Mouse (Mus musculus) midbrain, embryonic 16.5 days (tissue): ENCODE data around the gene Smndc1. TPM values are rescaled to one million over a fixed set of nuclear protein-coding genes. Genes with fewer than 3 reads are reported as not detected.

ENCODE experiments used
- ATAC-seq: fragments of 200-750 bp; cut with Nextera tagmentation; 2 replicates; pipeline ENCODE4 v1.8.0; 2017; ENCODE audit warnings: moderate TSS enrichment
- H3K27ac ChIP-seq: fragments of 300-500 bp; sonication (generic); 2 replicates; pipeline ENCODE4 v1.5.1; 2014; ENCODE audit warnings: mild to moderate bottlenecking, low read length, mixed read lengths
- H3K27me3 ChIP-seq: fragments of 300-500 bp; sonication (generic); 2 replicates; pipeline ENCODE4 v1.6.1; 2014; ENCODE audit warnings: low read depth, low read length, mixed read lengths; ENCODE audit not compliant: control insufficient read depth, insufficient read depth
- H3K36me3 ChIP-seq: fragments of 300-500 bp; sonication (generic); 2 replicates; pipeline ENCODE4 v1.6.1; 2014; ENCODE audit warnings: mild to moderate bottlenecking, low read length, moderate library complexity, mixed read lengths; ENCODE audit not compliant: control insufficient read depth, insufficient read depth
- H3K4me1 ChIP-seq: fragments of 300-500 bp; sonication (generic); 2 replicates; pipeline ENCODE4 v1.6.1; 2014; ENCODE audit warnings: mild to moderate bottlenecking, low read length, mixed read lengths; ENCODE audit not compliant: control insufficient read depth, insufficient read depth
- H3K4me2 ChIP-seq: fragments of 300-500 bp; sonication (generic); 2 replicates; pipeline ENCODE4 v1.6.1; 2014; ENCODE audit warnings: mild to moderate bottlenecking, low read length, mixed read lengths
- H3K4me3 ChIP-seq: fragments of 300-500 bp; sonication (generic); 2 replicates; pipeline ENCODE4 v1.5.1; 2014; ENCODE audit warnings: low read depth, mild to moderate bottlenecking, low read length, moderate library complexity, mixed read lengths
- H3K9ac ChIP-seq: fragments of 300-500 bp; sonication (generic); 2 replicates; pipeline ENCODE4 v1.6.1; 2014; ENCODE audit warnings: low read depth, low read length, mixed read lengths
- H3K9me3 ChIP-seq: fragments of 300-500 bp; sonication (generic); replicated peaks from 2 replicates; pipeline ENCODE4 v1.6.1; 2014; ENCODE audit warnings: mild to moderate bottlenecking, low read length, mixed read lengths; ENCODE audit not compliant: control insufficient read depth, poor library complexity, severe bottlenecking
- WGBS: fragments of 180-500 bp; shearing (Covaris S2); extraction: QIAGEN DNeasy Blood & Tissue Kit; methylation state at CpG from one replicate; pipeline ENCODE4 v1.1.7; 2014; 5-methylcytosine and 5-hydroxymethylcytosine counted together
- polyA plus RNA-seq: library from polyadenylated mRNA; unstranded; fragments of >200 nt; fragmentation: Nextera tagmentation; extraction: Ambion mirVana; gene quantifications from 2 replicates; pipeline ENCODE4 v1.2.1, GENCODE M21; 2015

Gene Smndc1
- polyA plus RNA-seq, 1 experiment from 2014 or later = 31.2 TPM

GRCm38 (mm10) chr19:53394552-53394951 is 4.2 kb upstream of the Smndc1 start:
- no peak for ATAC-seq
- no peaks in the 10 kb centered on the region for H3K36me3 ChIP-seq
- H3K4me1 ChIP-seq = peaks cover 10% of the 10 kb centered on the region
- no peaks in the 10 kb centered on the region for H3K9me3 ChIP-seq
- no peak overlapping the region for H3K27ac ChIP-seq
- 0 out of 2 replicates have a peak overlapping the region, but pooled peaks have one; percentile 23 for H3K4me2 ChIP-seq
- WGBS = 19% methylated on average over 7 of the region's 7 CpGs
- H3K9ac ChIP-seq = no peak overlapping the region
- no peak overlapping the region for H3K4me3 ChIP-seq
- H3K27me3 ChIP-seq = no peaks in the 10 kb centered on the region

GRCm38 (mm10) chr19:53393646-53394045 is 3.3 kb upstream of the Smndc1 start:
- H3K9ac ChIP-seq = no peak overlapping the region
- no peak overlapping the region for H3K4me2 ChIP-seq
- no peak overlapping the region for H3K4me3 ChIP-seq
- no peak for ATAC-seq
- no peaks in the 10 kb centered on the region for H3K9me3 ChIP-seq
- H3K4me1 ChIP-seq = peaks cover 15% of the 10 kb centered on the region
- H3K27ac ChIP-seq = no peak overlapping the region
- H3K27me3 ChIP-seq = no peaks in the 10 kb centered on the region
- H3K36me3 ChIP-seq = no peaks in the 10 kb centered on the region

GRCm38 (mm10) chr19:53392781-53393343 is 2.5 kb upstream of the Smndc1 start:
- Histone ChIP-seq H3K27ac (no peak overlapping the region), H3K4me3 (no peak overlapping the region), H3K9ac (no peak overlapping the region), H3K27me3 (no peaks in the 10 kb centered on the region), H3K4me2 (no peak overlapping the region), H3K36me3 (peaks cover 1% of the 10 kb centered on the region; the same call in 1 of the 2 replicates), H3K4me1 (peaks cover 16% of the 10 kb centered on the region), H3K9me3 (no peaks in the 10 kb centered on the region)
- ATAC-seq = no peak
- 46% methylated on average over 8 of the region's 8 CpGs for WGBS

GRCm38 (mm10) chr19:53391787-53392186 is 1.4 kb upstream of the Smndc1 start:
- 89% methylated on average over 5 of the region's 5 CpGs for WGBS
- no peak for ATAC-seq
- Histone ChIP-seq H3K4me1 (peaks cover 17% of the 10 kb centered on the region), H3K9ac (no peak overlapping the region), H3K27ac (no peak overlapping the region), H3K36me3 (peaks cover 9% of the 10 kb centered on the region; the same call in 1 of the 2 replicates), H3K4me2 (peak overlapping the region; percentile 85), H3K9me3 (no peaks in the 10 kb centered on the region), H3K4me3 (peak overlapping the region; percentile 99; the same call in 1 of the 2 replicates), H3K27me3 (no peaks in the 10 kb centered on the region)

- no peak overlapping the region; the same call in 1 of the 2 replicates for H3K27ac ChIP-seq
These were observed 1.0 kb upstream of the Smndc1 start for GRCm38 (mm10) chr19:53391386-53391785.

DNA sequence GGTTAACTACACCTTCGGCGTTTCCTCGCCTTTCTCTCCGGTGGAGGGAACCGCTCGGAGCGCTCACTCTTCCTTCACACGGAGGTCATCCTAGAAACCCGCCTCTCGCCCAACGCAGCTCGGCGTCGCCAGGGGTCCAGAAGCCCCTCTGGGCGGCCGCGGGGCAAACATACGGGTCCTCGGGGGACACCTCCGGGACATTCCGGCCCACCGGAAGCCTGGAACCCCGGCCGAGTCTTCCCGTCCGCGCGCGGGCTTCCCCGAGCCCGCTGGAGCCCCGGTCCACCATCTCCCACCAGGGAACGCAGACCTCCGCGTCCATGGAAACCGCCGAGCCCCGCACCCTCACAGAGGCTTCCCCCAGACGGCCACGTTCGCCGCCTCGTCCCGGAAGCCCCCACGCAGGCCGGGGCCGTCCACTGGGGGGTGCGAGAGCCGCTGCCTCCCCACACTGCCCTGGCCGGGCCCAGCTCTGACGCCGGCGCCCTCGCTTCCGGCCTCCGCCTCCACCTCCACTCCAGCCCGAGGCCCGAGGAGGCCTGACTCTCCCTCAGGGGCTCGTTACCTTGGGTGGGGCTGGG is 437 bp downstream of the Smndc1 start:
- H3K27me3 ChIP-seq = no peaks in the 10 kb centered on the region
- no peaks in the 10 kb centered on the region for H3K9me3 ChIP-seq
- H3K4me3 ChIP-seq = peak overlapping the region; percentile 99
- peaks cover 11% of the 10 kb centered on the region for H3K36me3 ChIP-seq
- peaks cover 17% of the 10 kb centered on the region for H3K4me1 ChIP-seq
- WGBS = under 1% methylated on average over 56 of the region's 59 CpGs
- H3K4me2 ChIP-seq = peak overlapping the region; percentile 82
- ATAC-seq = peak; percentile 92
- H3K27ac ChIP-seq = peak overlapping the region; percentile 97
- H3K9ac ChIP-seq = peak overlapping the region; percentile 99

More at GRCm38 (mm10) chr19:53391386-53391785, 1.0 kb upstream of the Smndc1 start:
- peaks cover 10% of the 10 kb centered on the region for H3K36me3 ChIP-seq
- no peaks in the 10 kb centered on the region for H3K9me3 ChIP-seq
- no peaks in the 10 kb centered on the region for H3K27me3 ChIP-seq
- H3K4me3 ChIP-seq = peak overlapping the region; percentile 99
- 42% methylated on average over 8 of the region's 8 CpGs for WGBS
- ATAC-seq = no peak
- peaks cover 17% of the 10 kb centered on the region for H3K4me1 ChIP-seq
- H3K4me2 ChIP-seq = peak overlapping the region; percentile 85
- H3K9ac ChIP-seq = peak overlapping the region; percentile 73

DNA sequence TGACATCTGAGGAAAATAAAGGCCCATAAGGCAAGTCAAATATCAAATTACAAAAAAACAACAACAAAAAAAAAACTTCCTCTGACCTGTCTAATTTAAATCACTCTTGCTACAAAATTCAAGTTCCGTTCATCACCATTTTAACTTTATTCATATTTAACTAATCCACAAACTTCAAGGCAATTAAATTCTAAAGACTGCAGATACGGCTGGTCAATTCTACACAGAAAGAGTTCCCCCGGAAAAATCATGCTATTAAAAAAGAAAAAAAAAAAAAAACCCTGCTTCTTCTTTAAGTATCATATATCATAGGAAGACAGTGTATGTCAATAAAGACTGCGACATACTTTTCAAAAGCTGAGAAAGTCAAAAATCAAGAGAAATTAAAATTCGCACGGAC is 961 bp downstream of the Smndc1 start:
- WGBS = 25% methylated on average over 6 of the region's 6 CpGs
- Histone ChIP-seq H3K36me3 (peaks cover 11% of the 10 kb centered on the region), H3K4me2 (peak overlapping the region; percentile 82), H3K4me1 (peaks cover 17% of the 10 kb centered on the region), H3K4me3 (peak overlapping the region; percentile 99), H3K9ac (peak overlapping the region; percentile 99), H3K9me3 (no peaks in the 10 kb centered on the region), H3K27me3 (no peaks in the 10 kb centered on the region), H3K27ac (peak overlapping the region; percentile 97; the same call in 1 of the 2 replicates)
- ATAC-seq = no peak

DNA sequence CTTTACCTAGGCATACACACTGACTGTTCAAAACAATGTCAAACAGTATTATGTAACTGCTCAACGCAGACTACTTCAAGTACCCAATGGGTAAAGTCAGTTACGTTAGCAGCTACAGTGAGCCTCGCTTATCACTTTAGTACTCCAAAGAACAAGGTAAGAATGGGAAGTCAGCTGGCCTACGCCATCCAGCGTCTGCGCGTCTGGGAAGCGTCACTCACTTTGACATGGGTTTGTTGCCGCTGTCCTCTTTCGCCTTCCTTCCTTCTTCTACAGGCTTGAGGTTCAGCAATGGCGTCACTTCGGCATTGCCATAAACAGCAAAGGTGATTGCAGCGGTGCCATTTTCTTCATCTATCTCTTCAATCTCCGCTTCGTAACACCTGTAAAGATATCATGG is 7.0 kb downstream of the Smndc1 start:
- WGBS = 96% methylated on average over 15 of the region's 15 CpGs
- Histone ChIP-seq H3K4me2 (no peak overlapping the region), H3K4me1 (0 out of 2 replicates have a peak, but pooled peaks cover 2% of the 10 kb centered on the region), H3K9me3 (no peaks in the 10 kb centered on the region), H3K9ac (no peak overlapping the region), H3K4me3 (no peak overlapping the region), H3K27me3 (no peaks in the 10 kb centered on the region), H3K36me3 (peaks cover 36% of the 10 kb centered on the region), H3K27ac (no peak overlapping the region)
- ATAC-seq = no peak

DNA sequence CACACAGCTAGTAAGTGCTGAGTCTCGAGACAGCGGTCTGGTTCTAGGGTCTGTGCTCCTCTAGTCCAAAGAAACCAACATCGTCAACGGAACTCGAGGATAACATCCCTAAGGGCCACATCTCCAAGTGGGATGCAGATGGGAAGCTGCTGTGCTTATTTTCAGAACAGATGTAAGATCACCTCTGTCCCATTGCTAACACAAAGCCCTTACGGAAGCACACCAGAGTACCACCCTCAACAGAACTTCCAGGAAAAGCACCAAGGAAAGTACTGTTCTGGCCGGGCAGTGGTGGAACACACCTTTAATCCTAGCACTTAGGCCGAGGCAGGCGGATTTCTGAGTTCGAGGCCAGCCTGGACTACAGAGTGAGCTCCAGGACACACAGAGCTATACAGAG is 12.0 kb downstream of the Smndc1 start:
- ATAC-seq = no peak
- WGBS = 93% methylated on average over 10 of the region's 10 CpGs
- H3K9ac ChIP-seq = no peak overlapping the region
- H3K27ac ChIP-seq = no peak overlapping the region
- no peak overlapping the region for H3K4me3 ChIP-seq
- no peak overlapping the region for H3K4me2 ChIP-seq
- peaks cover 26% of the 10 kb centered on the region for H3K36me3 ChIP-seq
- H3K27me3 ChIP-seq = no peaks in the 10 kb centered on the region
- no peaks in the 10 kb centered on the region for H3K9me3 ChIP-seq
- no peaks in the 10 kb centered on the region for H3K4me1 ChIP-seq
